Mouse (Mus musculus): ENCODE data around the gene Mgat5.

- TF ChIP-seq CTCF (IDR thresholded peaks at IDR 0.05; ENCODE audit: low read depth, low read length) (no peak), POLR2AphosphoS5 (IDR thresholded peaks at IDR 0.05; ENCODE audit: insufficient replicate concordance, low read depth, low read length) (no peak), GATA1 (IDR thresholded peaks at IDR 0.05; ENCODE audit: borderline replicate concordance, low read length) (no peak), TAL1 (conservative IDR thresholded peaks at IDR 0.05; ENCODE audit: low read depth, low read length) (no peak), GATA2 (IDR thresholded peaks at IDR 0.05; ENCODE audit: borderline replicate concordance, low read depth, low read length) (no peak)
These were observed 44.8 kb downstream of the Mgat5 start for GRCm38 (mm10) chr1:127249621-127250020.

All from G1E (cell line).